Mouse (Mus musculus): Measurements from ENCODE around the gene Tent5b.

- no peak for TF ChIP-seq CTCF (IDR thresholded peaks at IDR 0.05; ENCODE audit: control insufficient read depth, insufficient read depth, insufficient read length)
- no peak for TF ChIP-seq MAX (IDR thresholded peaks at IDR 0.05)
- no peak for TF ChIP-seq CEBPB (IDR thresholded peaks at IDR 0.05; ENCODE audit: low read depth)
- no peak for TF ChIP-seq USF1 (IDR thresholded peaks at IDR 0.05; ENCODE audit: low read depth)
These were observed 11.9 kb upstream of the Tent5b start for GRCm38 (mm10) chr4:133468080-133468479.

Measured in C2C12 (cell line).